Mouse (Mus musculus) cerebellum, postnatal 36 days (tissue): ENCODE results near the gene Kbtbd4.
"Not testable (repeated sequence)": the region's sequence is repeated elsewhere in the genome, so short reads cannot be mapped to it uniquely, and the experiment has no call there.

Experiments
- DNase-seq, 2 experiments: peaks; one replicate each; pipeline ENCODE4 v3.0.0; 2021 to 2022; ENCODE audit warnings: mixed read lengths in 2 of 2

Kbtbd4 gene

GRCm38 (mm10) chr2:90904076-90904855, at the start of gene Kbtbd4, which contains the start of gene Ndufs3:
Gene Kbtbd4 (plus strand): TSS chr2:90904740.
Gene Ndufs3 (minus strand): TSS chr2:90904827.
- peak; percentile 88 to 90 for DNase-seq

GRCm38 (mm10) chr2:90861486-90861885, 43.1 kb upstream of the Kbtbd4 start:
- no peak for DNase-seq

- DNase-seq = no peak
These were observed 40.4 kb upstream of the Kbtbd4 start for GRCm38 (mm10) chr2:90864184-90864583.

- peak; percentile 85 to 88 for DNase-seq
These were observed 38.0 kb upstream of the Kbtbd4 start for GRCm38 (mm10) chr2:90866524-90866923.

GRCm38 (mm10) chr2:90870136-90870601, 34.4 kb upstream of the Kbtbd4 start:
- DNase-seq = no peak

- peak in 1 of 2 experiments; percentile 42 for DNase-seq
These were observed 33.2 kb upstream of the Kbtbd4 start for GRCm38 (mm10) chr2:90871180-90871961.

- DNase-seq = peak in 1 of 2 experiments; percentile 44
These were observed 30.5 kb upstream of the Kbtbd4 start for GRCm38 (mm10) chr2:90874025-90874424.

- no peak for DNase-seq
These were observed 29.3 kb upstream of the Kbtbd4 start for GRCm38 (mm10) chr2:90875239-90875638.

GRCm38 (mm10) chr2:90877584-90878259, 26.8 kb upstream of the Kbtbd4 start:
- DNase-seq = no peak

GRCm38 (mm10) chr2:90879419-90879818, 25.1 kb upstream of the Kbtbd4 start:
- no peak for DNase-seq

GRCm38 (mm10) chr2:90880144-90880785, 24.3 kb upstream of the Kbtbd4 start:
- DNase-seq = no peak

- DNase-seq = no peak
These were observed 22.7 kb upstream of the Kbtbd4 start for GRCm38 (mm10) chr2:90881824-90882223.

- peak; percentile 66 to 75 for DNase-seq
These were observed 19.1 kb upstream of the Kbtbd4 start, which contains the start of gene C1qtnf4 for GRCm38 (mm10) chr2:90885218-90886041. Gene C1qtnf4 (plus strand): TSS chr2:90885860.

GRCm38 (mm10) chr2:90886436-90886835, 18.1 kb upstream of the Kbtbd4 start:
- peak in 1 of 2 experiments; percentile 38 for DNase-seq

- DNase-seq = no peak
These were observed 16.9 kb upstream of the Kbtbd4 start for GRCm38 (mm10) chr2:90887627-90888026.

GRCm38 (mm10) chr2:90889550-90890548, 14.7 kb upstream of the Kbtbd4 start:
- peak; percentile 69 to 75 for DNase-seq

- DNase-seq = no peak
These were observed 10.8 kb upstream of the Kbtbd4 start for GRCm38 (mm10) chr2:90893673-90894298.

- DNase-seq = not testable (repeated sequence)
These were observed 10.3 kb upstream of the Kbtbd4 start for GRCm38 (mm10) chr2:90894299-90894677.

GRCm38 (mm10) chr2:90903398-90903797, 1.1 kb upstream of the Kbtbd4 start:
- DNase-seq = no peak

- no peak for DNase-seq
These were observed 300 bp downstream of the Kbtbd4 start for GRCm38 (mm10) chr2:90904856-90905224.
